Mouse (Mus musculus) embryo, embryonic 11.5 days (tissue): Measurements from ENCODE around the gene Limd1.
A peak's percentile ranks its signal among the peaks of the same experiment; 100 is the strongest.
"Not testable (repeated sequence)": the region's sequence is repeated elsewhere in the genome, so short reads cannot be mapped to it uniquely, and the experiment has no call there.

Experiments
- DNase-seq: peaks from one replicate; pipeline ENCODE4 v3.0.0-alpha.2; 2012; ENCODE audit warnings: low read depth, low spot score

Gene Limd1

DNA sequence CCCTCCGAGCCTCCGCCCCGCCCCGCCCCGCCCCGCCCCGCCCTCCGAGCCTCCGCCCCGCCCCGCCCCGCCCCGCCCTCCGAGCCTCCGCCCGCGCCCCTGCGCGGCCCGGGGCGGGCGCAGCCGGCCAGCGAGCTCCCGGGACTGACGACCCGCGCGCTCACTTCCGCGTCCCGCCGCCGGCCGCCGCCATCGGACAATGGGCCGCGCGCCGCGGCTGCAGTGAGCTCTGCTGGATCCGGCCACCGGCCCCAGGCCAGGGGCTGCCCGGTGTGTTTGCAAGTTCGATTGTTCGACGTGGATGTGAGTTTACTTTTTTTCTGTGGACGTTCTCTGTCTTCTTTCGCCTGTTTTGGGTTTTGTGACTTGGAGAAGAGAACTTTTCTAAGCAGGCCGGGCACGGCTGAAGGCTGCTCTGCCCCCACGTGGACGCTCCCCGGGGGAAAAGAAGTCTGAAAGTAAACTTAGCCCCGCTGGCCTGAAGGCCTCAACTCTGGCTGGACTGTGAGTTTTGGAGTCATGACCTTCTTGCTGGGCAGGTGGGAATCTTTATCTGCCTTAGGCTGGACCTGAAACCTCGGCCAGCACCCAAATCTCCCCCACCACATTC is at the start of gene Limd1:
Gene Limd1, plus strand, starts transcription at position 121 of the 610 bp plus-strand sequence.
- DNase-seq: peak; percentile 35

DNA sequence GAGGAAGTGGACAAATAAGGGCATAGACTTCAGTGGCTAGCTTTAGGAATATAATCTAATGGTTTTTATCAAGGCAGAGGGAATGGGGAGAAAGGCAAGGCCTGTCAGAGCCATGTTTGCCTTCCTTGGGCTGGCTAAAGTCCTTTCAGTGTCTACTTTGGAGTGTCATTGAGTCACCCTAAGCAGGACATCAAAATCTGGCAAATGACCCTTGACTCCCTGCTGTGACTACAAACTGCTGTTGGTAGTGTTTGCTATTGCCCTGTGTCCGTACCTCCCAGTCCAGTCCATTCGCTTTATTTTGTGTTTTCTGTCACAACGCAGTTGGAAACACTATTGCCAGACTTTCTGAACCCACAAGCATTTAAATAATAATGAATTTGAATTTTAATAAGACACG is 48.6 kb upstream of the Limd1 start:
- no peak for DNase-seq

DNA sequence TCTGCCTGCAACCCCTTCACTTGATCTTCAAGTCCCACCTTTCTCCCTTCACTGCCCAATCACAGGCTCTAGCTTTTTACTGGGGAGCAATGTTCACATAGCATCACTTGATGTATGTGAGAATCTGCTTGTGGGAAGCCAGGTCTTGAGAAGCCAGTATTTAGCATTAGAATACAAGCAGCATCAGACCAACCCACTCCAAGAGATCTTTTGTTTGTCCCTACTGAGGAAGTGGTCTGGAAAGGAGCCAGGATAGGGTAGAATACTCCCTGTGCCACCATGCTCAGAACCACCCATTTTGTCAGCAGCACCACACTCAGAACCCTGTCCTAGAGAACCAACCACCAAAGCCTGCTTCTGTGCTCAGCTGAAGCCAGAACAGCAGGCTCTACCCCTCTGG is 47.5 kb upstream of the Limd1 start:
- no peak for DNase-seq

DNA sequence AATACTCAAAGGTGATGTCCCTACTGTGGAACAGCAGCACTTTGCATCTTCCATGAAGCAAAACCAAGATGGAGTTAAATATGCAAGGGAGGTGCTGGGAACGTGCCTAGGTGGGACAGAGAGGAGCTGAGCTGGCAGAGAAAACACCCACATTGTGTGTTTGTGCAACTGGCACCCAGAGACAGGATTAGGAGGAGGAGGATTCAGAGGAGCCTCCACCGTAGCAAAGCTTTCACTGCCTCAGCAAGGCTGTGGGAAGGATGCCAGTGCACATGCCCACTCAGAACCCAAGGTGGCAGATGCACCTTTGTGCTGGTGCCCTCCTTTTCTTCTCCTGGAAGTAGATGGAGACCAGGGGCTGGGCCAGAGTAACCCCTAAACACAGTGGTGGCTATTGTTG is 40.3 kb upstream of the Limd1 start:
- no peak for DNase-seq

DNA sequence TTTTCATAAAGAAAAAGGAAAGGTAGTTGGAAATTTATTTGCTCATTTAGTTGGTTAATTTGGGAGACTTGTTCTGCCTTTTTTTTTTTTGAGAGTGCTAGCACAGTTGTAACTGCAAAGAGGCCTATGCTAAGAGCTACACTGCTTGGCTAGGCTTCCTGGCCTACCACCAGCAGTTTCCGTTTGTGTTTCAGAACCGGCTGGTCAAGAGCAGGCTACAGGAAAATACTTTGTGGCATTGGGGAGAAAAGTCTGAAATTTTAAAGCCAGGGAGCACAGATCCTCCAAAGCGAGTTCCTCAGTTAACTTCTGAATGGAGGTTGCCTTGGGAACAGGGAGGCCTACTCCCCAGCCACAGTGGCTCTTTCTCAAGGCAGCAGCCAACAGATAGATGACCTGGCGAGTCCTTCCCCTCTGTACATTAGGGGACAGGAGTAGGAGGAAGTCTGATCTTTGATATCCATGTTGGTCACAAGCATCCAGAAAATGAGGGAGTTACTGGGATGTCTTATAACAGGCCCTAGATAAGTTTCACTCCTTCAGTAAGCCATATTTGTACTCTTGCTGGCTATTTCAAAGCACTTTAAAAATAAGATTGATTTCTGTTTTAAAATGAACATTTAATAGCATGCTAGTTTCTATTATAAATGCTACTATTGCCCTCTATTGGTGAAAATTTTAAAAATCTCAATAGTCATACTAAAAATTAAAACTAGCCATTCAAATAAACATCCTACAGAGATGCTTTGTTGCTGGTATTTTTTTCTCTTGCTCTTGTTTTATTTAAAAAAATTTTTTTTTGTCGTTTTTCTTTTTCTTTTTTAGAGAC is 38.1 kb upstream of the Limd1 start:
- DNase-seq: no peak

DNA sequence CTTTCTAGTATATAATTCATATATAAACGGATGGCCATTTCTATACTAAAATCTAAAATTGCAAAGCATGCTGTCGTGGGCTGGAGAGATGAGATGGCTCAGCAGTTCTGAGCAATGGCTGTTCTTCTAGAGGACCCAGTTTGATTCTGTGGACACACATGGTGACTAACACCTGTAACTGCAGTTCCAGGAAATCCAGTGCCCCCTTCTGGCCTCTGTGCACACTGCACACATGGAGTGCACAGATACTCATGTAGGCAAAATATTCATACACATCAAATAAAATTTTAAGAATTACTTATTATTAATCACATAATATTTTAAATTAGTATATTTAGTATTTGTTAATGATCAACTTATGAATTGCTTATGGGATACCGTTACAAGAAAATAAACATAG is 31.4 kb upstream of the Limd1 start:
- DNase-seq: not testable (repeated sequence)

DNA sequence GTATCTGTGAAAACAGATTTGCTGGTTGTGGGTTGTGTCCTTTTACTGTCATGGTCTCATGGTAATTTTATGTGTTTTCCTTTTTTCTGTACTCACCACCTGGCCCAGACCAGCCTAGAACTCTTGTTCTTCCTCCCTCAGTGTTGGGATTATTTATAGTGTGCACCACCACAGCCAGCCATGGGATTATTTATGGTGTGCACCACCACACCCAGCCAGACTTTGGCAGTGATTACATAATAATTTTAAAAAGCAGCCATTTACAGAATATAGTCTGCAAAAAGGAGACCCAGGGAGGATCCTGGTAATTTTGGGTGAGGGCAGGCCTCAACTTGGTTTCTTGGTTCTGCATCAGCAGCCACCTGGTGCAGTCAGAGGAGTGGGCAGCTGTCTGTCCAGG is 29.9 kb upstream of the Limd1 start:
- DNase-seq: no peak

DNA sequence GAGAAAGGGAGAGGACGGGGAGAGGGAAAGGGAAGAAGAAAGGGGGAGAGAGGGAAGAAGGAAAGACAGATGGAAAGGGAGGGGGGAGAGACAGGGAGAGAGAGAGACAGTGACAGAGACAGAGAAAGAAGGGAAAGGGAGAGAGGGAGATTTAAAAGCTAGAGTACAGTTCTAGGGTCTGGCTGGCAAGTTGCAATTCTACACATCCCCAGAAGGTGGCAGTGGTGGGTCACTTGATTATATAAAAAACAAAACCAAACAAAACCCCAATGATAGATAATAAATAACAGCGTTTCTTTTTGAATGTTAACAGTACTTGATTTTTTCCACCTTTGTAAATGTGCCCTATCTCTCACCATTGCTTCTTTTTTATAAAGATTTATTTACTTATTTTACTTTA is 28.3 kb upstream of the Limd1 start:
- DNase-seq: peak; percentile 31

DNA sequence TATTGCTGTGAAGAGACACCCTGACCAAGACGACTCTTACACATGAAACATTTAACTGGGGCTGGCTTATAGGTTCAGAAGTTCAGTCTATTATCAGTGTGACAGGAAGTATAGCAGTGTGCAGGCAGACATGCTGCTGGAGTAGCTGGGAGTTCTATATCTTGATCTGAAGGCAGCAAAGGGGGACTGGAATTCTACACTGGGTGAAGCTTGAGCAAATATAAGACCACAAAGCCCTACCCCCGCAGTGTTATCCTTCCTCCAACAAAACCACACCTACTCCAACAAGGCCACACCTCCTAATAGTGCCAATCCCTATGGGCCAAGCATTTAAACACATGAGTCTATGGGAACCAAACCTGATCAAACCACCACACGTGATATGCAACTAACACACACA is 26.7 kb upstream of the Limd1 start:
- no peak for DNase-seq

DNA sequence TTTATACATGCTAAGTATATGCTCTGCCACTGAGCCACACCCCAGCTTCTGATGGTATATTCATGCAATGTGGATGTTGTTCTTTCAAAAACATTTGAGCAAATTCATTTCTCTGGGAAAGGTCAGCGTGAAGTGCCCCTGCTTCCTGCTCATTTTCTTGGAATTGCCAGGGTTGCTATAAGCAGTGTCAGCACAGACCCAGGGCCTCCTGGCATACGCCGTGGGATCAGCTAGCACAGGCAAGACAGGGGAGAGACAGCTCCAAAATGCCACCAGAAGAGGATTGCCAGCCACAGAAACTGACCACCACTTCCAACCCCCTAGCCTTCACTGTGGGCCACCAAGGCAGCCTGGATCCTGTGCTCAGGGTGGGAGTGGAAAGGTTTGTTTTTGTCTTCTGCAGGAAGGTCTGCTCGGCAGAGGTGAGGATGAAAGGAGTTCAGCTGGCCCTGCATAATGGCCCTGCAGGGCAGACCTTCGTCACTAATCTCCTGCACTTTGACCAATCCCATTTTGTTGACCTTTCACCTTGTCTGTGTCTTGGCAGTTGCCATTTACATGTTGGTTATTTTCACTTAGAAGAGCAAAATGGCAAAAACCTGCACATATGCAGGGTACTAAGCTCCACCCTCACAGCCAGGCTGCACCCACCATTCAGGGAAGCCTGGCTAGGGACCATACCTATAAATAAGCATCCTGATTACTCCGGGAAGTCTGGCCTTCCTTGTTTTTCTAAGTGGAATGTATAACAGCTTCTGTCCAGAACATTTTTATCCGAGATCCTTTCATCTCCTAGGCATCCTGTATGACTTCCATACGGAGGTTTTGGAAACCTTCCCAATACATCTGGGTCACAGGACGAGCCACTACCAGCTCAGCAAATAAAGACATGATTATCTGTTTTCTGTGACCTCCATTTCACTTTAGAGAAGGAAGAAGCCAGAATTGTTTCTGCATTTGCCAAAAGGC is 21.6 kb upstream of the Limd1 start:
- DNase-seq: no peak

DNA sequence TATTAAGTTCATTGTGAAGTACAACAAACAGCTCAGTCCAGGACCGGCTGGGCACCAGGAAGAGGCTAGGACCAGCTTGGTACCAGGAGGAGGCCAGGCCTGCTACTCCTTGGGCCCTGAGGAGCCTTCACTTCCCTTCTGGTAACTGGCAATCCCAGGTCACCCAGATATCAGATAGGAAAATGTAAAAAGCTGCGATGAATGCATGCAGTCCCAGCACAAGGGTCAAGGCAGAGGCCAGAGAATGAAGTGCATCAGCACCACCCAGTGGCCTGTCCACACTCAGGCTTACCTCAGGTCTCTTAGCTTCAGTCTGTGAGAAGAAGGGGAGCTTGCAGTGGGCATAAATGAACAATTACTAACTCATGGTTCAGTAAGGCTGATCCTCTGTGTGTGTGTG is 20.9 kb upstream of the Limd1 start:
- no peak for DNase-seq

DNA sequence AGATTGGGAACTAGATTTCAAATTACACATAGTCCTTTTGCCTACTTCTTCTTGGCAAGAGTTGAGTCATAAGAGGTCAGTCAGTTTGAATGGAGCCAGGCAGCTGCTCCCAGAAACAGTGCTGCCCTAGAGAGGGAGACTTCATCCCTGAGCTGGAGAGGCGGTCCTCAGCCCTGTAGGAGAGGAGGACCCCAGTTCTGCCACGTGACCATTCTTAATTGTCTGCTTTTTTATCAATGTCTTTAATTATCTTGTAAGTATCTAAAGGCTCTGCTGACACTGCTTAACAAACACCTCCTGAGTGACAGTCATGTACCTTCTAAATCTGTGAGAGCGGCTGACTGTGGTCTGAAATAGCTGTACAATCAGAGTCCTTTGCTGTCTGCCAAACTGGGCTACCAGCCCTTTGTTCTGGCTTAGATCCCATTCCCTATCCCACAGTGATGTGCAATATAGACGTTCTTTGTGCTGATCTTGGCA is 11.3 kb upstream of the Limd1 start:
- DNase-seq: no peak

DNA sequence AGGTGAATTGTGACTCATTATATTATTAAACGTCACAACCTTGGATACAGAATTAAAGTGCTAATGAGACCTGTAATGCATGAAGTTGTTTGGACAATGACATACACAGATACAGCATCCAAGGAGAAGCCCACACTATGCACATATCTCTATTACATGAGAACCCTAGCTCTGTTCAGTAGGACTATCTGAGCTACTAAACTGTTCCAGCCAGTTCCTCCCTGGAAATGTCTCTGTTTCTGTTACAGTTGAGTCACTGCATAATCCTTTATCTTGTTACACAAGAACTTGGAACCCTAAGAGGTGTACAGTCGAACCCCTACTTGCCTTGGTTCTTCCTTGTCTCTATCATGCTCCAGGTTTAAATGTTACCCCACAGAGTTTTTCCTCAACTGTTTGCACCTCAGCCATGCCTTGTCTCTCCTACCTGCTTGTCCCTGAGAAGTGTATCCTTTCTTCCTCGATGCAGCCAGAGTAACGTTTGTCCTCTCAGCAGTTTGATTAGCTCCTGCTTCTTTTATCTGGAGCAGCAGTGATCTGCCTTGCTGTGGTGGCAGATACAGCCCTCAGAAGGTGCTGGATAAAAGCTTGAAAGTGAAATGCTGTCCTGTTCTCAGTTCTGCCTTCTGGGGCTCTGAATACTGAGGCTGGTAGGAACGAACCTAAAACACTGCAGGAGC is 10.0 kb upstream of the Limd1 start:
- DNase-seq: no peak

DNA sequence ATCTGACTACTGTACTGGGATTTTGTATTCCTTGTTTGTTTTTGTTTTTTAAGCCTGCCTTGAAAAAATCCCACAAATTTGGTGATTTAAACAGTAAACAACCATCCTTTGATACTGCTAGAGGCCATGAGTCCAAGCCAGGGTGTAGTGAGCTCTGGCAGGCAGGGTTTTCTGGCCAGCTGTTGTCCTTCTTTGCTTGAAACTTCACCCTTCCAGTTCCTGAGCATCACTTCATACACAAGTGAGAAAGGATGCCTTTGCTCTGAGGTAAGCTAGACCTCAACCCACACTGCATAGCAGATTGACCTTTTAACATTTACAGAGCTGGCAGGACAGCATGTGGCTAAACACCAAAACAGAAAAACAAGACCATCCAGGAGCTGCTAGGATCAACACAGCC is 9.4 kb upstream of the Limd1 start:
- DNase-seq: no peak

DNA sequence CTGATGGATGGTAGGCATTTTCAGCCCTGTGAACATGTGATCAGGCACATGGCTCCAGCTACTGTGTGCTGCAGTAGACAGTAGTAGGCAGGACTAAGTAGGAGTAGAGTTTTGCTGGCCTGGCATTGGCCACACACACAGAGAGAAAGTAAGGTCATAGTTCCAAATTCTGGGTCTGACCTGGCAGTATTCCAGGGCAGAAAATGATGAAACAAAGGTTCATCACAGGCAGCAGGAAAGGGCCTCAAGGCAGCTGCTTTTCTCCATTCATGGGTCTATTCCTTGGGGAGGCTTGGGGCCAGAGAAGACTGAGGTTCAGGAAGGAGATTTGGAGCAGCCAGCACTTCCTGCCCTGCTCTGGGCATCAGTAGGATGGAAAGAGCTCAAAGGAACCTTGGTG is 5.1 kb upstream of the Limd1 start:
- DNase-seq: no peak

DNA sequence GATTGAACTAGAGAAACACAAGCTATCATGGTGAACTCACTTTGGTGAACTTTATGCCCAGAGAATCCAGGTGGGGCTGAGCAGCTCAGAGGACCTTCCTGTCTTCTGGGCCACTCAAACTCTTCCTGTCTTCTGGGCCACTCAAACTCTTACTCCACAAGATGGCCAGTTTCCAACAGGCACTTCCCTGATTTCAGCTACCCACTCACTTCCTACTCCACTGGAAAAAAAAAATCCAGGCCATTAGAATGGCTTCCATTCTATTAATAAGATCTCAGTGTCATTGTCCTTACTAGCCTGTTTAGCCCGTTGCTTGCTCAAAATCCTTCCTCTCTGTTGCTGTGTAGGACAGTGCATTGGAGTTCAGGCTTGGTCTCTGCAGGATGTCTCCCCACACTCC is 2.9 kb upstream of the Limd1 start:
- no peak for DNase-seq

DNA sequence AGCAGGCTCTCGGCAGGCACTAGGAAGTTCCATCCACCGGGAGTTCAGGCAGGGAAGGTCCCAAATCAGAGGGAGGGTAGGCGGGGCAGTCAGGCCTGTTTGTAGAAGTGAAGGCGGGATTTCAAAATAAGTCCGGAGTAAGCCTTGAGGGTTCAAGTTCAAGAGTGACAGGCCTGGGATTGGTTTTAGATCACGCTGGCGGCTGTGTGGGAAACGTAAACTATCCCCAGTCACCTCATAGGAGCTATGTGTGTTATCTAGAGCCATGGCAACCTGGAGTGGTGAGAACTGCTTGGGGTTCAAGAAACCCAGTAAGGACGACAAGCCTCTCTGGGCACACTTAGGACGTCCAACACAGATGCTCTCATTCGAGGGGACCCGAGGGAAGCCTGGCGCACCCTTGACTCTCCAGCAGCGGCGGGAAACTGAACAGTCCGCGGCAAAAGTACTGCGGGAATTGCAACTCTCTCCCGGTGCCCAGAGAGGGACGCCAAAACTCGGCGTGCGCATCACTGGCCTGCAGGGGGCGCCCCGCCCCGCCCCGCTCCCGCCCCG is 398 bp upstream of the Limd1 start:
- peak; percentile 56 for DNase-seq

DNA sequence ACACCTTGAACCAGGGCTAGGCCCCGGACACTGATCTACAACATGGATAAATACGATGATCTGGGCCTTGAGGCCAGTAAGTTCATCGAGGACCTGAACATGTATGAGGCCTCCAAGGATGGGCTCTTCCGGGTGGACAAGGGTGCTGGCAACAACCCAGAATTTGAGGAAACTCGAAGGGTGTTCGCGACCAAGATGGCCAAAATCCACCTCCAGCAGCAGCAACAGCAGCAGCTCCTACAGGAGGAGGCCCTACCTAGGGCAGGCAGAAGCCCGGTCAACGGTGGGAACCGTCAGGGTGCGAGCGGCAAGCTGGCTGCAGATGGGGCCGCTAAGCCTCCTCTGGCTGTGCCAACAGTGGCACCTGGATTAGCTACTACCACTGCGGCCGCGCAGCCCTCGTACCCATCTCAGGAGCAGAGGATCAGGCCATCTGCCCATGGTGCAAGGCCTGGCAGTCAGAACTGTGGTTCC is 727 bp downstream of the Limd1 start:
- no peak for DNase-seq

DNA sequence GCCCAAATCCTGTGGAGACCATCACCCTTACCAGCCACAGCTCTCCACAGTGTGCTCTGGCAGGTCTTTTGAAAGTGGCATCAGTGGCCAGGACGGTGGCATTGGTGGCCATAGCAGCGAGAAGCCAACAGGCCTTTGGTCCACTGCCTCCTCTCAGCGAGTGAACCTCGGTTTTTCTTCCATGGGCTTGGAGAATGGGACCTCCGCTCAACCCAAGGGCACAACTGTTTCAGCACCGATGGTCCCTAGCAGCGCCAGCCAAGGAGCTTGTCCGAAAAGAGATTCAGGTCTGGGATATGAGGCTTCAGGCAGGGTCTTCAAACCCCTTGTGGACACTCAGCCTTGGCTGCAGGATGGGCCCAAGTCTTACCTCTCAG is 1.4 kb downstream of the Limd1 start:
- no peak for DNase-seq

DNA sequence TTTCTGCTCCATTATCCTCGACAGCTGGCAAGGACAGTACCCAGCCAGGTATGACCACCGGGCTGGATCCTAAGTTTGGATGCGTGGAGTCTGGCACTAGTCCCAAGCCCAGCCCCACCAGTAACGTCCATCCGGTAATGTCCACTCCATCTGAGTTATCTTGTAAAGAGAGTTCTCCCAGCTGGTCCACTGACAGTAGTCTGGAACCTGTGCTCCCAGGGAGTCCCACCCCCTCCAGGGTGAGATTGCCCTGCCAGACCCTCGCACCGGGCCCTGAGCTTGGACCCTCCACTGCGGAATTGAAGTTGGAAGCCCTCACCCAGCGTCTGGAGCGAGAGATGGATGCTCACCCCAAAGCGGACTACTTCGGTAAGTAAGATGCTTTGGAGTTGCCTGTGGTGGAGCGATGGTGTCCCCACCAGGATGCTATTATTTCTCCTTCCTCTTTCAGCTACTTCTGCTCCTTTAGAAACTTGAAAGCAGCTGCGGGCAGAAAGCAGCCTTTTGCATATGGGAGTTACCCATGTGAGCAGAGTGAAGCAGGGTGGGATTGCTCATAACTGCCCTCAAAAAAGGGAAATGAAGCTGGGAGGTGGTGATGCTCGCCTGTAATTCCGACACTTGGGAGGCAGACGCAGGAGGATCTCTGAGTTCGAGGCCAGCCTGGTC is 1.9 kb downstream of the Limd1 start:
- no peak for DNase-seq

DNA sequence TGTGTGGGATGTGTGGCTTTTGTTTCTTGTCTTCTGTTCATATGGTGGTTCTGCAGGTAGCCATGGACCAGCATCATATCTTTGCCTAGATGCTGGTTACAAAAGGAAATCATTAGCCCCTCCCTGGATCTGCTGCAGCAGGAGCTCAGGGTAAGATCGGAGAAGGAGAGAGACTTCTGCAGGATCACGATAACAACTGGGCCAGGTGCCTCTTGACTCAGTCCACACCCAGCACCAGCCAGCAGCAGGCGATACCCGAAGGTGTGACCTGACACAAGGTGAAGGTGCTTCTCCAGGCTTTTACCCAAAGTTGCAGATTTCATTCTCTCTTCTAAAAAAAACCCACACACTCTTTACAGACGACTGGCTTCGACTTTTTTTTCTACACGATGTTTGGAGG is 2.6 kb downstream of the Limd1 start:
- no peak for DNase-seq
